Mouse (Mus musculus): ENCODE results near the gene Cyb5r1.

Cyb5r1 gene

DNA sequence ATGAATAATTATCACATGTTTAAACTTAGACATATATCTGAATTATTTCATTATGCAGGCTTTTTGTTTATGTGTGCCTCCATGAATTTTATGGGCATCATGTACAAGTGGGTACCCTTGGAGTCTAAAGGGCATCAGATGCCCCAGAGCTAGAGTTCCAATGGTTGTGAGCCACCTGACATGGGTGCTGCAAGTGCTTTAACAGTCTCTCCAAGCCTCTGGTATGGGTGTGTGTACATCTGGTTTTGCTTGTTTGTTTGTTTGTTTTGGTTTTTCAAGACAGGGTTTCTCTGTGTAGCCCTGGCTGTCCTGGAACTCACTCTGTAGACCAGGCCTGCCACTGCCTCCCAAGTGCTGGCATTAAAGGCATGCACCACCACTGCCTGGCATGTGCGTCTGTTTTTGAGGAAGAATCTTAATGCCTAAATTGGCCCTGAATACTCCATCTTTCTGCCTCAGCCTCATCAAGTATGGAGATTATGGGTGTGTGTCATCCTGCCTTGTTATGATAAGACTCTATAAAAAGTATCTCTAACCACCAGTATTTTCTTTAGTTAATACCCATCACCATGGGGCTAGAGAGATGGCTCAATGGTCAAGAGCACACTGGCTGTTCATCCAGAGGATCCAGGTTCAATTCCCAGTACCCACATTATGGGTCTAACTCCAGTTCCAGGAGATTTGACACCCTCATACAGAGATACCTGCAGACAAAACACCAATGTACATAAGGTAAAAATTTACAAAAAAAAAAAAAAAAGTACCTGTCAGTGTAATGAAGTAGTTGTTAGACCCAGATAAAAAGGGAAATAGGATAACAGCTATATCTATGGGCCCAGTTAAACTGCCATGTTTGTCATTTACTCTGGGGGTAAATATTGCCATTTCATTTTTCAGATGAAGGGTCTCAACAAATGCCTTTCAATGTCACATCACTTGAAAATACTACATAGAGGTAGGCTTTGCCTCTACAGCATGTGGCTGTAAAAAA lies 55.2 kb downstream of the Cyb5r1 start:
- no peak for DNase-seq

Data from right cerebral cortex, postnatal 25 days (tissue).